Mouse (Mus musculus): ENCODE data around the gene Zc3h12d.
A peak's percentile ranks its signal among the peaks of the same experiment; 100 is the strongest.

Zc3h12d gene

GRCm38 (mm10) chr10:7838874-7839421, 6.7 kb downstream of the Zc3h12d start:
- no peak for DNase-seq (ENCODE audit: low read depth, low spot score)

GRCm38 (mm10) chr10:7839551-7840352, 7.5 kb downstream of the Zc3h12d start:
- DNase-seq (ENCODE audit: low read depth, low spot score), result no peak

GRCm38 (mm10) chr10:7840353-7840733, 8.1 kb downstream of the Zc3h12d start:
- no peak for DNase-seq (ENCODE audit: low read depth, low spot score)

- no peak for DNase-seq (ENCODE audit: low read depth, low spot score)
These were observed 8.5 kb downstream of the Zc3h12d start for GRCm38 (mm10) chr10:7840785-7841184.

- DNase-seq (ENCODE audit: low read depth, low spot score), result no peak
These were observed 9.4 kb downstream of the Zc3h12d start for GRCm38 (mm10) chr10:7841571-7842080.

- DNase-seq (ENCODE audit: low read depth, low spot score), result no peak
These were observed 10.9 kb downstream of the Zc3h12d start for GRCm38 (mm10) chr10:7843181-7843580.

GRCm38 (mm10) chr10:7844161-7844560, 11.9 kb downstream of the Zc3h12d start:
- DNase-seq (ENCODE audit: low read depth, low spot score), result no peak

- no peak for DNase-seq (ENCODE audit: low read depth, low spot score)
These were observed 12.9 kb downstream of the Zc3h12d start for GRCm38 (mm10) chr10:7845136-7845535.

- no peak for DNase-seq (ENCODE audit: low read depth, low spot score)
These were observed 13.7 kb downstream of the Zc3h12d start for GRCm38 (mm10) chr10:7845991-7846390.

- DNase-seq (ENCODE audit: low read depth, low spot score), result no peak
These were observed 14.9 kb downstream of the Zc3h12d start for GRCm38 (mm10) chr10:7847166-7847605.

GRCm38 (mm10) chr10:7851891-7852290, 19.6 kb downstream of the Zc3h12d start:
- DNase-seq (ENCODE audit: low read depth, low spot score), result no peak

- no peak for DNase-seq (ENCODE audit: low read depth, low spot score)
These were observed 28.2 kb downstream of the Zc3h12d start for GRCm38 (mm10) chr10:7860494-7860893.

GRCm38 (mm10) chr10:7861259-7861936, 29.1 kb downstream of the Zc3h12d start:
- no peak for DNase-seq (ENCODE audit: low read depth, low spot score)

GRCm38 (mm10) chr10:7861937-7862657, 29.8 kb downstream of the Zc3h12d start:
- no peak for DNase-seq (ENCODE audit: low read depth, low spot score)

- DNase-seq (ENCODE audit: low read depth, low spot score), result no peak
These were observed 31.1 kb downstream of the Zc3h12d start for GRCm38 (mm10) chr10:7863411-7863810.

GRCm38 (mm10) chr10:7864184-7864583, 31.9 kb downstream of the Zc3h12d start:
- DNase-seq (ENCODE audit: low read depth, low spot score), result no peak

GRCm38 (mm10) chr10:7864806-7865205, 32.5 kb downstream of the Zc3h12d start:
- DNase-seq (ENCODE audit: low read depth, low spot score), result no peak

GRCm38 (mm10) chr10:7866762-7867665, 34.7 kb downstream of the Zc3h12d start:
- no peak for DNase-seq (ENCODE audit: low read depth, low spot score)

- no peak for DNase-seq (ENCODE audit: low read depth, low spot score)
These were observed 35.4 kb downstream of the Zc3h12d start for GRCm38 (mm10) chr10:7867666-7868030.

- peak; percentile 27 for DNase-seq (ENCODE audit: low read depth, low spot score)
These were observed 37.5 kb downstream of the Zc3h12d start for GRCm38 (mm10) chr10:7869746-7870145.
